In genomic region chr2:29802827-29803201, GRCm38 (mm10) we compare ENCODE assay signal across 8 mouse cellular contexts. TPM values are rescaled to one million over a fixed set of nuclear protein-coding genes. Genes with fewer than 3 reads are reported as not detected.
DNase-seq lines count a peak whose midpoint lies in the region; ATAC-seq and TF ChIP-seq lines count a peak whose summit lies in the region.

No protein-coding gene starts in this region.

- peak overlapping the region; percentile 97 for H3ac ChIP-seq in C2C12 (ENCODE audit: control insufficient read depth, insufficient read length, low read depth)

- intact Hi-C loops in gastrocnemius, adult 2 months (cut with DNase I) = no loop called here

- peak overlapping the region; percentile 91 for H3K27ac ChIP-seq in gastrocnemius, adult 2 months
- H3K27ac ChIP-seq in forebrain, embryonic 10.5 days = peak overlapping the region; percentile 87
- H3K27ac ChIP-seq in liver, embryonic 12.5 days = 0 out of 2 replicates have a peak overlapping the region, but pooled peaks have one; percentile 27

- no peak for DNase-seq in gastrocnemius, adult 2 months
- no peak for DNase-seq in gastrocnemius, adult 8-10 months (ENCODE audit: low spot score in 2 of 2)
- no peak for DNase-seq in forebrain, embryonic 10.5 days (ENCODE audit: extremely low spot score, low spot score)
- DNase-seq in testis, postnatal 14 days (ENCODE audit: low spot score) = peak; percentile 30
- no peak for DNase-seq in urinary bladder, postnatal 25 days (ENCODE audit: low spot score)
- no peak for DNase-seq in layer of hippocampus, adult 9-11 months

- no peak for TF ChIP-seq CTCF in gastrocnemius, adult 2 months (IDR thresholded peaks at IDR 0.05)
- TF ChIP-seq CTCF in C2C12 (IDR thresholded peaks at IDR 0.05; ENCODE audit: control insufficient read depth, insufficient read depth, insufficient read length) = no peak

- no peaks in the 10 kb centered on the region for H3K79me2 ChIP-seq in C2C12 (ENCODE audit: control insufficient read depth, insufficient read depth)

- H3K4me2 ChIP-seq in liver, embryonic 12.5 days = peak overlapping the region; percentile 98

- no peaks in the 10 kb centered on the region for H3K79me3 ChIP-seq in C2C12 (ENCODE audit: low read depth)

- H3K9me3 ChIP-seq in forebrain, embryonic 10.5 days = no peaks in the 10 kb centered on the region
- no peaks in the 10 kb centered on the region for H3K9me3 ChIP-seq in liver, embryonic 12.5 days (replicated peaks)

- peak overlapping the region; percentile 98 for H3K4me3 ChIP-seq in gastrocnemius, adult 2 months
- H3K4me3 ChIP-seq in C2C12 (ENCODE audit: insufficient read depth, poor library complexity, severe bottlenecking) = peak overlapping the region; percentile 56
- H3K4me3 ChIP-seq in forebrain, embryonic 10.5 days = peak overlapping the region; percentile 93
- peak overlapping the region; percentile 69 for H3K4me3 ChIP-seq in liver, embryonic 12.5 days

- peaks cover 18% of the 10 kb centered on the region for H3K4me1 ChIP-seq in forebrain, embryonic 10.5 days
- H3K4me1 ChIP-seq in liver, embryonic 12.5 days = peaks cover 12% of the 10 kb centered on the region

- peak overlapping the region; percentile 82 for H3K9ac ChIP-seq in liver, embryonic 12.5 days

- H3K27me3 ChIP-seq in C2C12 (ENCODE audit: control insufficient read depth, insufficient read depth, insufficient read length) = peaks cover 4% of the 10 kb centered on the region
- peaks cover 26% of the 10 kb centered on the region for H3K27me3 ChIP-seq in forebrain, embryonic 10.5 days (ENCODE audit: poor library complexity, severe bottlenecking)
- peaks cover 47% of the 10 kb centered on the region for H3K27me3 ChIP-seq in liver, embryonic 12.5 days (replicated peaks)

- no peak; the same call in none of the 2 replicates for ATAC-seq in liver, embryonic 12.5 days

- peaks cover 4% of the 10 kb centered on the region for H3K36me3 ChIP-seq in C2C12 (ENCODE audit: control insufficient read depth, insufficient read depth)
- H3K36me3 ChIP-seq in forebrain, embryonic 10.5 days (replicated peaks) = peaks cover 33% of the 10 kb centered on the region
- peaks cover 23% of the 10 kb centered on the region for H3K36me3 ChIP-seq in liver, embryonic 12.5 days

- WGBS in forebrain, embryonic 10.5 days = 0% methylated on average over 38 of the region's 39 CpGs
- WGBS in liver, embryonic 12.5 days (ENCODE audit: insufficient replicate concordance) = 0% methylated on average over 37 of the region's 39 CpGs

TF ChIP-seq in C2C12, 6 proteins besides CTCF, POLR2A, EP300 and RAD21:
- TF ChIP-seq CEBPB (IDR thresholded peaks at IDR 0.05; ENCODE audit: low read depth) (no peak), USF1 (IDR thresholded peaks at IDR 0.05; ENCODE audit: low read depth) (no peak), FOSL1 (IDR thresholded peaks at IDR 0.05; ENCODE audit: insufficient read depth, low read length, poor library complexity, severe bottlenecking) (no peak), MAX (IDR thresholded peaks at IDR 0.05) (no peak)

RNA-seq across cellular contexts. Expression of gene Slc27a4, which starts 0.4 kb away (rescaled TPM):
- 1 to 10 TPM; 6.5 to 9.4 TPM for total RNA-seq in gastrocnemius, adult 2 months (2021)
- 1 to 10 TPM; 5.4 to 7.5 (median 6.6) TPM for total RNA-seq in gastrocnemius, adult 8-10 months (2022)
- polyA plus RNA-seq in C2C12 (2012; fragmentation: generic; extraction: Trizol) = 19.7 TPM
- 7.9 and 8.6 TPM in 2 replicates for polyA plus RNA-seq in forebrain, embryonic 10.5 days (2016; fragmentation: Nextera tagmentation; extraction: Ambion mirVana)
- 3.9 and 4.3 TPM in 2 replicates for polyA plus RNA-seq in liver, embryonic 12.5 days (2016; fragmentation: Nextera tagmentation; extraction: Ambion mirVana)

RNA-seq across cellular contexts. Expression of gene Trub2, which starts 14.5 kb away (rescaled TPM):
- total RNA-seq in gastrocnemius, adult 2 months (2021) = 10 to 100 TPM; 28.2 to 29.1 TPM
- 10 to 100 TPM; 20.8 to 31.6 (median 26.2) TPM for total RNA-seq in gastrocnemius, adult 8-10 months (2022)
- polyA plus RNA-seq in C2C12 (2012; fragmentation: generic; extraction: Trizol) = 55.0 TPM
- 56.3 and 57.6 TPM in 2 replicates for polyA plus RNA-seq in forebrain, embryonic 10.5 days (2016; fragmentation: Nextera tagmentation; extraction: Ambion mirVana)
- polyA plus RNA-seq in liver, embryonic 12.5 days (2016; fragmentation: Nextera tagmentation; extraction: Ambion mirVana) = 23.7 and 27.6 TPM in 2 replicates

RNA-seq across cellular contexts. Expression of gene Coq4, which starts 15.5 kb away (rescaled TPM):
- total RNA-seq in gastrocnemius, adult 2 months (2021) = 1 to 10 TPM; 7.9 to 9.7 TPM
- total RNA-seq in gastrocnemius, adult 8-10 months (2022) = 1 to 10 TPM; 6.7 to 8.4 (median 7.5) TPM
- 21.2 TPM for polyA plus RNA-seq in C2C12 (2012; fragmentation: generic; extraction: Trizol)
- 44.4 and 47.5 TPM in 2 replicates for polyA plus RNA-seq in forebrain, embryonic 10.5 days (2016; fragmentation: Nextera tagmentation; extraction: Ambion mirVana)
- 21.5 and 21.8 TPM in 2 replicates for polyA plus RNA-seq in liver, embryonic 12.5 days (2016; fragmentation: Nextera tagmentation; extraction: Ambion mirVana)

RNA-seq across cellular contexts. Expression of gene Urm1, which starts 17.1 kb away (rescaled TPM):
- 10 to 100 TPM; 29.6 to 31.3 TPM for total RNA-seq in gastrocnemius, adult 2 months (2021)
- total RNA-seq in gastrocnemius, adult 8-10 months (2022) = 10 to 100 TPM; 25.7 to 33.0 (median 28.5) TPM
- polyA plus RNA-seq in C2C12 (2012; fragmentation: generic; extraction: Trizol) = 67.1 TPM
- polyA plus RNA-seq in forebrain, embryonic 10.5 days (2016; fragmentation: Nextera tagmentation; extraction: Ambion mirVana) = 15.9 and 17.4 TPM in 2 replicates
- polyA plus RNA-seq in liver, embryonic 12.5 days (2016; fragmentation: Nextera tagmentation; extraction: Ambion mirVana) = 11.4 and 11.7 TPM in 2 replicates

RNA-seq across cellular contexts. Expression of gene Gm13547, which starts 43.7 kb away (rescaled TPM):
- not detected for total RNA-seq in gastrocnemius, adult 2 months (2021)
- not detected for total RNA-seq in gastrocnemius, adult 8-10 months (2022)
- not detected for polyA plus RNA-seq in C2C12 (2012; fragmentation: generic; extraction: Trizol)
- not detected in 2 replicates for polyA plus RNA-seq in forebrain, embryonic 10.5 days (2016; fragmentation: Nextera tagmentation; extraction: Ambion mirVana)
- polyA plus RNA-seq in liver, embryonic 12.5 days (2016; fragmentation: Nextera tagmentation; extraction: Ambion mirVana) = not detected in 2 replicates

Comparison
In these comparisons a context has a peak if more than half of its experiments do, and no peak if none do; other contexts are left out.
1. H3K27ac ChIP-seq: peak in every context shown above with its lines; median percentile 91 in gastrocnemius, adult 2 months; 87 in forebrain, embryonic 10.5 days; 27 in liver, embryonic 12.5 days.